Mouse (Mus musculus): ENCODE results near the gene Med16. TPM values are rescaled to one million over a fixed set of nuclear protein-coding genes. Genes with fewer than 3 reads are reported as not detected.

Gene Med16
- total RNA-seq, 2 experiments from 2014 or later: 48.8 to 51.9 TPM

DNA sequence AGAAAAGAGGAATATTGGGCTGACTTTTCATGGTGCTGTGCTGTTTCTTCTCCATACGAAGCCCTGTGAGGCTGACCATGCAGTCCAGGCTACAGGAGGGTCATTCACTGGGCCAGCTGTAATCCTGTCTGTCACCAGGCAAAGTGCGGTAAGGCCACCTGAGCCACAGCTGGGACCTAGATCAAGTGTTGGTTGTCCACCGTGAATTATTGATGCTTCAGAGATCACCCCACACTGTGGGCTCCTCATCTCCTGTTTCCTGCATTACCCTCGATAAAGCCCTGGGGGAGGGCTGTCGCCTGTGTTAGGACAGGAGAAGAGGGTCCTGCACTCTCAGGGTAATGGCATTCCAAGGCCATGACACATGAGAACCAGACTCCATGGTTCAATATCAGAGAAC is 62.2 kb downstream of the Med16 start:
- no peak for DNase-seq (ENCODE audit: low spot score in 2 of 2)

Small RNA genes within 50 kb of the gene (microRNA-seq; reads per million reads assigned to microRNA genes)
- gene Mir6910: 0 to 0.28 reads per million in 2 experiments

Other genes with a start within 250 kb of the Med16 start
- gene Madcam1, start 244.4 kb downstream of the Med16 start, total RNA-seq (2021): under 1 TPM in 1 of 2 experiments, not detected in 1; 0.37 TPM
- gene Tpgs1, start 239.6 kb downstream of the Med16 start, total RNA-seq (2021): 10 to 100 TPM; 72.3 to 73.2 TPM
- gene Cdc34, start 226.7 kb downstream of the Med16 start, total RNA-seq (2021): 10 to 100 TPM; 60.9 to 68.5 TPM
- gene Gzmm, start 219.9 kb downstream of the Med16 start, total RNA-seq (2021): 1 to 10 TPM; 1.7 to 1.9 TPM
- 100 to 1,000 TPM; 695 to 807 TPM for gene Bsg, start 204.4 kb downstream of the Med16 start, total RNA-seq (2021)
- gene Hcn2, start 192.3 kb downstream of the Med16 start, total RNA-seq (2021): 10 to 100 TPM; 89.2 to 96.6 TPM
- 10 to 100 TPM; 45.3 to 49.0 TPM for gene Polrmt, start 162.3 kb downstream of the Med16 start, total RNA-seq (2021)
- 1 to 10 TPM in 1 of 2 experiments, under 1 TPM in 1; 0.88 to 1.7 TPM for gene Fgf22, start 153.8 kb downstream of the Med16 start, total RNA-seq (2021)
- 10 to 100 TPM; 86.1 to 90.5 TPM for gene Rnf126, start 142.0 kb downstream of the Med16 start, total RNA-seq (2021)
- 1 to 10 TPM; 1.2 to 2.4 TPM for gene Fstl3, start 131.7 kb downstream of the Med16 start, total RNA-seq (2021)
- under 1 TPM in 1 of 2 experiments, not detected in 1; 0.16 TPM for gene Prss57, start 118.0 kb downstream of the Med16 start, total RNA-seq (2021)
- gene Palm, start 115.4 kb downstream of the Med16 start, total RNA-seq (2021): 100 to 1,000 TPM; 356 to 379 TPM
- under 1 TPM; 0.26 to 0.53 TPM for gene Misp, start 87.9 kb downstream of the Med16 start, total RNA-seq (2021)
- gene Ptbp1, start 54.5 kb downstream of the Med16 start, total RNA-seq (2021): 10 to 100 TPM; 62.9 to 70.2 TPM
- 1 to 10 TPM; 2.3 to 3.0 TPM for gene Prtn3, start 34.4 kb downstream of the Med16 start, total RNA-seq (2021)
- 10 to 100 TPM; 53.5 to 57.7 TPM for gene Plppr3, start 34.3 kb downstream of the Med16 start, total RNA-seq (2021)
- not detected for gene Elane, start 22.7 kb downstream of the Med16 start, total RNA-seq (2021)
- gene Cfd, start 18.1 kb downstream of the Med16 start, total RNA-seq (2021): not detected
- not detected for gene Gm26602, start 1.9 kb upstream of the Med16 start, total RNA-seq (2021)
- 1 to 10 TPM; 5.0 to 8.9 TPM for gene Kiss1r, start 8.0 kb upstream of the Med16 start, total RNA-seq (2021)
- gene R3hdm4, start 12.3 kb upstream of the Med16 start, total RNA-seq (2021): 100 to 1,000 TPM; 424 to 430 TPM
- 1 to 10 TPM; 4.5 to 6.4 TPM for gene Arid3a, start 18.1 kb upstream of the Med16 start, total RNA-seq (2021)
- 10 to 100 TPM; 35.5 to 40.8 TPM for gene Wdr18, start 51.2 kb upstream of the Med16 start, total RNA-seq (2021)
- gene Grin3b, start 61.8 kb upstream of the Med16 start, total RNA-seq (2021): under 1 TPM; 0.12 to 0.21 TPM
- gene Tmem259, start 75.4 kb upstream of the Med16 start, total RNA-seq (2021): 100 to 1,000 TPM; 135 to 144 TPM
- 1 to 10 TPM; 7.5 to 9.3 TPM for gene Cnn2, start 79.7 kb upstream of the Med16 start, total RNA-seq (2021)
- gene Abca7, start 87.6 kb upstream of the Med16 start, total RNA-seq (2021): 10 to 100 TPM in 1 of 2 experiments, 1 to 10 TPM in 1; 9.8 to 10.5 TPM
- gene Arhgap45, start 107.7 kb upstream of the Med16 start, total RNA-seq (2021): 1 to 10 TPM; 3.8 to 3.9 TPM
- gene Polr2e, start 130.9 kb upstream of the Med16 start, total RNA-seq (2021): 10 to 100 TPM; 74.1 to 74.3 TPM
- 100 to 1,000 TPM; 456 to 501 TPM for gene Gpx4, start 138.2 kb upstream of the Med16 start, total RNA-seq (2021)
- 10 to 100 TPM; 19.8 to 21.3 TPM for gene Sbno2, start 196.6 kb upstream of the Med16 start, total RNA-seq (2021)
- gene Stk11, start 206.9 kb upstream of the Med16 start, total RNA-seq (2021): 10 to 100 TPM; 89.2 to 90.7 TPM
- 100 to 1,000 TPM; 397 to 417 TPM for gene Atp5d, start 229.7 kb upstream of the Med16 start, total RNA-seq (2021)
- 100 to 1,000 TPM; 401 to 436 TPM for gene Cbarp, start 231.9 kb upstream of the Med16 start, total RNA-seq (2021)
- 10 to 100 TPM; 90.9 to 100.0 TPM for gene Midn, start 239.3 kb upstream of the Med16 start, total RNA-seq (2021)

All from layer of hippocampus, postnatal 14 days (tissue).